Mouse (Mus musculus) gastrocnemius, adult 18-20 months (tissue): ENCODE measurements around the gene Zfp493. TPM values are rescaled to one million over a fixed set of nuclear protein-coding genes. Genes with fewer than 3 reads are reported as not detected.

Experiments
- total RNA-seq, 2 experiments: library from RNA; stranded (reverse); gene quantifications; 2 replicates each; pipeline ENCODE4 v1.2.3; 2021

Zfp493 gene
- total RNA-seq, 2 experiments from 2014 or later, result 3.0 to 4.2 TPM

Other genes with a start within 250 kb of the Zfp493 start
- 1 to 10 TPM; 1.6 to 1.9 TPM for gene Zfp748, start 225.9 kb upstream of the Zfp493 start, total RNA-seq
- gene Zfp729b, start 170.0 kb upstream of the Zfp493 start, total RNA-seq, result 1 to 10 TPM; 2.7 to 2.9 TPM
- gene Gm49345, start 141.9 kb upstream of the Zfp493 start, total RNA-seq, result under 1 TPM; 0.17 to 0.80 TPM
- 1 to 10 TPM; 2.8 to 3.5 TPM for gene Zfp729a, start 141.9 kb upstream of the Zfp493 start, total RNA-seq
- 1 to 10 TPM; 2.5 to 2.9 TPM for gene Zfp738, start 92.6 kb upstream of the Zfp493 start, total RNA-seq
- 1 to 10 TPM; 4.7 to 4.9 TPM for gene Zfp65, start 50.5 kb upstream of the Zfp493 start, total RNA-seq
- gene Zfp85, start 24.5 kb upstream of the Zfp493 start, total RNA-seq, result 1 to 10 TPM; 1.5 to 1.6 TPM
- 1 to 10 TPM; 1.2 to 1.8 TPM for gene Zfp273, start 34.0 kb downstream of the Zfp493 start, total RNA-seq
- gene Gm10037, start 51.4 kb downstream of the Zfp493 start, total RNA-seq, result under 1 TPM; 0.62 to 0.93 TPM
- gene BC048507, start 83.6 kb downstream of the Zfp493 start, total RNA-seq, result not detected